ENCODE assay signal across 9 mouse cellular contexts in genomic region chr4:99445077-99445754, GRCm38 (mm10).
DNase-seq lines count a peak whose midpoint lies in the region; ATAC-seq and TF ChIP-seq lines count a peak whose summit lies in the region.
"Had no signal": no experiment of that assay in that cellular context is flagged by ENCODE, and none has a peak within 500 bp of the region (broad histone marks: within the 10 kb centered on the region; RNA-seq: fewer than 3 reads in every experiment).

No protein-coding gene starts in this region.

- ATAC-seq in heart, embryonic 12.5 days (ENCODE audit: insufficient number of reproducible peaks, low FRiP score): no peak
- ATAC-seq: Patski had no signal

- TF ChIP-seq CTCF in brain, embryonic 14.5 days (IDR thresholded peaks at IDR 0.05; ENCODE audit: borderline replicate concordance, extremely low read depth, insufficient read depth, insufficient read length): no peak
- TF ChIP-seq CTCF in olfactory bulb, adult 2 months (IDR thresholded peaks at IDR 0.05; ENCODE audit: insufficient read depth, low read depth, low read length): no peak

- no peak for TF ChIP-seq POLR2A in brain, embryonic 14.5 days (IDR thresholded peaks at IDR 0.05; ENCODE audit: borderline replicate concordance, extremely low read depth, insufficient read depth, insufficient read length, poor library complexity, severe bottlenecking)
- TF ChIP-seq POLR2A in olfactory bulb, adult 2 months (IDR thresholded peaks at IDR 0.05; ENCODE audit: insufficient read depth, low read depth, low read length): no peak

- 0 out of 2 replicates have a peak, but pooled peaks cover 13% of the 10 kb centered on the region for H3K27me3 ChIP-seq in heart, embryonic 12.5 days (replicated peaks)
- H3K27me3 ChIP-seq: Patski had no signal

- 37% methylated on average over 28 of the region's 28 CpGs for WGBS in heart, embryonic 12.5 days
- WGBS in olfactory bulb, adult 2 months: 52% methylated on average over 28 of the region's 28 CpGs

- no peaks in the 10 kb centered on the region for H3K4me1 ChIP-seq in heart, embryonic 12.5 days (replicated peaks)
- H3K4me1 ChIP-seq in olfactory bulb, adult 2 months (ENCODE audit: control insufficient read depth, insufficient read depth, low read length): no peaks in the 10 kb centered on the region

- no peaks in the 10 kb centered on the region for H3K36me3 ChIP-seq in heart, embryonic 12.5 days

- no peak for DNase-seq in heart, adult 8-10 months (ENCODE audit: low spot score)
- DNase-seq in brain, embryonic 14.5 days (ENCODE audit: low read depth): peak; percentile 56
- peak; percentile 10 to 13 for DNase-seq in frontal cortex, postnatal 36 days (ENCODE audit: low spot score in 2 of 2)
- peak; percentile 28 to 48 for DNase-seq in layer of hippocampus, postnatal 14 days (ENCODE audit: low spot score in 2 of 2)
- DNase-seq in lung, postnatal 25 days (ENCODE audit: low spot score): no peak
- DNase-seq in adrenal gland, adult 18-20 months (ENCODE audit: low spot score in 2 of 2): no peak

- H3K4me2 ChIP-seq in heart, embryonic 12.5 days: peak overlapping the region; percentile 62

- H3K9me3 ChIP-seq in heart, embryonic 12.5 days (replicated peaks): no peaks in the 10 kb centered on the region

- H3K9ac ChIP-seq in heart, embryonic 12.5 days: no peak overlapping the region

- no peak overlapping the region for H3K27ac ChIP-seq in heart, embryonic 12.5 days (ENCODE audit: poor library complexity, severe bottlenecking)
- no peak overlapping the region for H3K27ac ChIP-seq in olfactory bulb, adult 2 months (ENCODE audit: insufficient read depth, low read depth, low read length)

- peak overlapping the region; percentile 30 for H3K4me3 ChIP-seq in heart, embryonic 12.5 days
- H3K4me3 ChIP-seq in olfactory bulb, adult 2 months (ENCODE audit: insufficient read depth, low read depth, low read length): peak overlapping the region; percentile 27

Comparison
In these comparisons a context has a peak if more than half of its experiments do, and no peak if none do; other contexts are left out.
1. DNase-seq: peak in brain, embryonic 14.5 days (single experiment), frontal cortex, postnatal 36 days (2 of 2) and layer of hippocampus, postnatal 14 days (2 of 2); none in heart, adult 8-10 months (single experiment), lung, postnatal 25 days (single experiment) and adrenal gland, adult 18-20 months (0 of 2).